Mouse (Mus musculus) ES-E14 (cell line): ENCODE results near the gene Dkkl1.

Source experiments
- CHD2 ChIP-seq: IDR thresholded peaks from 2 replicates; pipeline ENCODE4 v1.6.1; 2014; ENCODE audit warnings: mild to moderate bottlenecking, low read depth, low read length, inconsistent platforms
- HCFC1 ChIP-seq: IDR thresholded peaks from 2 replicates; pipeline ENCODE4 v1.6.1; 2012; ENCODE audit warnings: low read length, inconsistent platforms, borderline replicate concordance; ENCODE audit not compliant: insufficient read depth
- MAFK ChIP-seq: IDR thresholded peaks from 2 replicates; pipeline ENCODE4 v1.6.1; 2014; ENCODE audit warnings: mild to moderate bottlenecking, low read depth, low read length, inconsistent platforms; ENCODE audit not compliant: insufficient read depth
- ZC3H11A ChIP-seq: IDR thresholded peaks from 2 replicates; pipeline ENCODE4 v1.6.1; 2012; ENCODE audit warnings: low read depth, mild to moderate bottlenecking, inconsistent platforms, low read length, borderline replicate concordance
- ZNF384 ChIP-seq: IDR thresholded peaks from 2 replicates; pipeline ENCODE4 v1.6.1; 2012; ENCODE audit warnings: low read depth, low read length, inconsistent platforms

GRCm38 (mm10) chr7:45257063-45257840 lies 45.3 kb upstream of the Dkkl1 start:
- no peak for TF ChIP-seq MAFK
- TF ChIP-seq ZNF384, result no peak
- TF ChIP-seq ZC3H11A, result no peak
- no peak for TF ChIP-seq CHD2
- no peak for TF ChIP-seq HCFC1
